Mouse (Mus musculus) telencephalon, adult 2 months (tissue): ENCODE data around the gene Elovl7.

Experiments
- DNase-seq: peaks from one replicate; pipeline ENCODE4 v3.0.0-alpha.2; 2011; ENCODE audit warnings: low read depth, low spot score

Elovl7 gene

DNA sequence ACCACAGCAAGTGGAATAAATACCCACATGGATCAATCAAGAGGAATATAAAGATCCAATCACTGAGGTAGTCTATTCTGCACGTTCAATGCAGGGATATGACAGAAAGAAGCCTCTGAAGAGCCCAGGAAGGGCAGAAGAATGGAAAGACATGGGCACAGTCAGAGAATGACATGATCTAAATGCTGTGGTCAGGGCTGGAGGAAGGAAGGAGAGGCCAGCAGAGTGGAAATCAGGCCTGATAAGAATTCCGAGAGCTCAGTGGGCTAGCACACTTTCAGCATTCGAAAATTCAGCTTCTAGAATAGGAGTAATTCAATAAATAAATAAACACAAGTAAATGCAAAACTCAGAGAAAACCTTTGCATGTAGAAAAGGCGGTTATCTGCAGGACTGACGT lies 27.5 kb downstream of the Elovl7 start:
- DNase-seq: no peak

DNA sequence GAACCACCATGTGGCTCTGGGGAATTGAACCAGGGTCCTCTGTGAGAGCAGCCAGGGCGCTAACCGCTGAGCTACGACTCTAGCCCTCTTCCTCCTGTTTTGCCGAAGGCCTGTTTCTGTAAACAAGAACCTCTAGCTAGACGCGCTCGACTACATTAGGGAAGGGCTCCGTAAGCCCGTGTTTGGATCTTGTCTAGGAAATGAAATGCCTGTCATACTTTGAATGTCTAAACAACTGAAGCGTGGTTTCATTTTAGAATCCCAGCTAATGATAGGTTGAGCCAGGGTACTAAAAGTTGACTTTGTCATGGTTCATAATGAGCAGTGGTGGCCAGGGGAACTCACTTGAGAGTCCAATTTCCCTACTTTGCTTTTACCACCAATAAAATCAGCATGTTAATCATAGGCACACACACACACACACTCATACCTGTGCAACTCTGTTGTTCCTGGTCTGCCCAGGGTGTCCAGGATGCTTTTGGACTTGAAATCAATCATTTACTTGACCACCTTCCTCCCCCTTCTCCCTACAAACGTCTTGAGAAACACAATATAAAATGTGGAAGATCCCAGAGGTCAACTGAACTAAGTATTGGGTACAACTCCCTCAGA lies 31.0 kb downstream of the Elovl7 start:
- DNase-seq: no peak

DNA sequence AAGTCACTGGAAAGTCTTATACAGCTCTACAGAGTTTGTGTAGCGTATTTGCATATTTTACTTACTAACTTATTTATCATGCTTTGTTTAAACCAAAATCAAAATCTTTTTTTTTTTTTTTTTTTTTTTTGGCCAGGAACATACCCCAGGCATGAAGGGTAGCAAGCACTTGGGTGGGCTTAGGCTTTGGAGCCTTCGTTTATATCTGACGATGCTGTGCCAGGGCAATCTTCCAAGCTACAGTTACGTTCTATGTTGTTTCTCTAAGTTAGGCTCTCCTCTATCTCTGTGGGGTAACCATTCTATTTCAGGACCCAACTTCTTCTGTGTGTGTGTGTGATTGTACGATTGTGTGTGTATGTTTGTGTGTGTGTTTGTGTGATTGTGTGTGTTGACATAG lies 36.9 kb downstream of the Elovl7 start:
- DNase-seq: no peak

DNA sequence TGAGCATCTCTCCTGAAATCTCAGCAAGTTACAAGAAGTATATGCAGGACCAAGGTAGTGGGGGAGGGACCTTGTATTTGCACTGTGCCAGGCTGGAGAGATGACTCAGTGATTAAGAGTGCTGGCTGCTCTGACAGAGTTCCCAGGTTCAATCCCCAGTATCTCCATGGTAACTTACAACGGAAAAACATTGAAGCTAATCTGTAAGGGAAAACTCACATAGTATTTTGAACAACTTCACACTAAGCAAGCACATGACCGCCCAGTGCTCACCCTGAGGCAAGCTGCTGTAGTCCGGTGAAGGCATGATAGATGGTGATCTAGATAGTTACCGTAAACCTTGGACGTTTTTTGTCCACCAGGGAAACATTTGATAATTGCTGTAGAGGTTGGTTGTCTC lies 39.8 kb downstream of the Elovl7 start:
- no peak for DNase-seq

DNA sequence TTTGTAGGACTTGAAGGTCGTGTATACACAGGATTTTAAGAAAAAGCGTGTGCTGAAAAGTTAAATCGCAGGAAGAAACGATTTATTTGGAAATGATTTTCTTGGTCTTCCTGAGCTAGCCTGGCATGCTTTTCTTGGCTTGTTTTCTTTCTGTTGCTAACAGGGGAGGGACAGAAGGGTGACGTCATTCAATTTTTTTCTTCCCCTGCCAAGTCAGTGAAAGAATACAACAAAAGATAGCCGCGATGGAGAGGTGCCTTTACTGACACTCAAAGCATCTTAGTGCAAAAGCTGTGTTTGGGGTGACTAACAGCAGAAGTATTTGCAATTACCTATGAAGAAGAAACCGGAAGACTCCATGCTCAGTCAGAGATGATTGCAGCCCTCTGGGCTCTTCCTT lies 48.8 kb downstream of the Elovl7 start:
- no peak for DNase-seq

DNA sequence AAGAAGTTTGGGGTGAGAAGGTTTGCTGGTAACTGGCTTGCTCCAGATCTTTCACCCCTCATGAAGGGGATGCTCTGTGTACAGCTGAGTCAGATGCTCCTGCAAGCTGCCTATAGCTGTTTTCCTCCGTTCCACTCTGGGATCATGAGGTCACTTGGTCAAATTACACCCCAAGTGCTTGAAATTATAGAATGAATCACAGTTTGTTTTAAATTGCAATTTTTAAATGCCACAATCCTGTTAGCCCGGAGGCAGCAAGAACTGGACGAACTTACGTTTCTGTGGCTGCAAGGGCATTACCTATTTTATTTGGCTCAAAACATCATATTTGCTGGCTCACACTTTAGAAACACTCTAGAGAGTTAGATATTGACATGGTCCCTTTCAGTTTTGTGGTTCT lies 51.2 kb downstream of the Elovl7 start:
- DNase-seq: no peak

DNA sequence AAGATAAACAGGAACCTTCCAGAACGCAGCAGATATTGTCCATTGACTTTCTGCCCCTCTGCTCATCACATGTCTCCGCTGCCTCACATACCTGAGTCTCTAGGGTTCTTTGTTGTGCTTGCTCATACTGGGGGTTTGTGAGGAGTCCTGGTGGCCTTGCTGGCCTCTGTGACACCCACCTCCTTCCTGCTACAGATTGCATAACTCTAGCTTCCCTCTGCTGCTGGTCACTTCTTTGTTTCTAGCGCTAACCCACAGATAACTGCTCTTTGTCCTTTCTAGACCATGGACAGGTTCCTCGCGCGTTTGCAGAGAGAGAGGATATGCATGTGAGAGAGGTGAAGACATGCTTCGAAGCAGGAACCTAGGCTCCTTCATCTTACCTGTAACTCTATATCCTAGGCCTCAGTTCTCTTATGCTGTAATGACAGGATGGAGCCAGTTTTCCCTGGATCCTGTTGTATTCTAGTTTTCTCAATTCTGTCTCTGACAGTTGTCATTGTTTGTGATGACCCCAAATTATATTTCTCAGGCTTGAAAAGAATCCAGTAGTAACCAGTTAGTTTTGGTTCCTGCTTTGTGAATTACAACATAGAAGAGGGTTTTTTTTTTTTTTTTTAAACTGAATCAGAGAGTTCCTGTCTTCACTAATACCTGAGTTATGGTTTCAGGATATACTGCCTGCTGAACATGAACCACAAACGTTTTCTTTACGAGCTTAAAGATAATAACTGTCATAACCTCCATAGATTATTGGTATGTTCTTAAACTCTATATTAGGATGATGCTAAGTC lies 53.8 kb downstream of the Elovl7 start:
- no peak for DNase-seq

DNA sequence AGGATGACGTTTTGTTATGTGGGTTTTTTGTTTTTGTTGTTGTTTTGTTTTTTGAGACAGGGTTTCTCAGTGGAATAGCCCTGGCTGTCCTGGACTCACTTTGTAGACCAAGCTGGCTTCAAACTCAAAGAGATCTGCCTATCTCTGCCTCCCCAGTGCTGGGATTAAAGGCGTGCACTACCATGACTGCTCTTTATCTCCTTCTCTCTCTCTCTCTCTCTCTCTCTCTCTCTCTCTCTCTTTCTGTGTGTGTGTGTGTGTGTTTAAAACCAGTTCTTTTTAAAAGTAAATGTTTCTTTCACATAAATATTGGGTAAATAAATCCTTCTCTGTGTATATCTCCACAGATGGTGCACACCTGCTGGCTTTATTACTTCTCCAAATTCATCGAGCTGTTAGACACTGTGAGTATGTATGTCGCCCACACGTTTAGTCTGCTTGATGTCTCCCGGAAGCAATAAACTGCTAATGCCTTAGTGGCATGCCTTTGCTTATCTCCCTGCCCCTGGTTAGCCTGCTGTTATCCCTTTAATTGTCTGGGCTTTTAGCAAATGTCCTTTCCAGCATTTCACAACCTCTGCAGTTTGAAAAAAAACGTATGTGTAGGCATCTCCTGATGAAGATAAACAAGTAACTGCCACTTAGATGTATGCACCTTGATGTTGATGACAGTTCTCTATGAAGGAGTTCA lies 57.4 kb downstream of the Elovl7 start:
- DNase-seq: no peak

DNA sequence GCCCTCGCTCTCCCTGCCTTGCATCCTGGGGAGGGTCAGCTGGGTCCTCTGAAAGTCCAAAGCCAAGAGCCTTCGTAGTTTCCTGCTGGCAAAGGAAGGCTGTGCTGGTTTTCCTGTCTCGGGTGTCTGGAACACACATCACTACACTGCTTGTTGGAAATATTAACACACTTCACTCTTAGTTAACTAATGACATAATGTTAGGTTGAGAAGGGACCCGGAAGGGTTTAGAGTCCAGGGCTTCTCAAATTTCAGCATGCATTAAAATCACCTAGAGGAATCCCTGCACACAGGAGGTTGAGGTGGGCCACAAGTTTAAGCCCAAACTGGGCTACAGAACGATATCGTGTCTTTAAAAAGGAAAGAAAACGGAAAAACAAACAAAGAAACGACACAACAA lies 58.1 kb downstream of the Elovl7 start:
- no peak for DNase-seq

DNA sequence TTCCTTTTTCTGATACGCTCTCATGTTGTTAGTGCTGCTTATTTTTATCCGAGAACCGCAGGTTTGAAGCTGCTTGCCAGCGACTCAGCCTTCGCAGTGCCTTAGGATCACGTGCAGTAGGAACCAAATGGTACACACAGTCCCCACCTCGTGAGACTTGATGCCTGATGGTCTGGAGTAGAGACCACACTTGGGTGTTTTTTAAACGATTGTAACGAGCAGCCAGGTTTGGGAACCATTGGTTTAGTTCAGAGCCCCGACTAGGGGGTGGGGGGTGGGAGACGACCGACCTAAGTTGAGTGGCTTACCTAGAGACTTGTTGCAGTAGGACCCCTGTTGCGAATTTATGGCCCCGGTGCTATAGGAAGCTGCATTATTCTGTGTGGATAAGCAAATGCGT lies 58.8 kb downstream of the Elovl7 start:
- DNase-seq: no peak

DNA sequence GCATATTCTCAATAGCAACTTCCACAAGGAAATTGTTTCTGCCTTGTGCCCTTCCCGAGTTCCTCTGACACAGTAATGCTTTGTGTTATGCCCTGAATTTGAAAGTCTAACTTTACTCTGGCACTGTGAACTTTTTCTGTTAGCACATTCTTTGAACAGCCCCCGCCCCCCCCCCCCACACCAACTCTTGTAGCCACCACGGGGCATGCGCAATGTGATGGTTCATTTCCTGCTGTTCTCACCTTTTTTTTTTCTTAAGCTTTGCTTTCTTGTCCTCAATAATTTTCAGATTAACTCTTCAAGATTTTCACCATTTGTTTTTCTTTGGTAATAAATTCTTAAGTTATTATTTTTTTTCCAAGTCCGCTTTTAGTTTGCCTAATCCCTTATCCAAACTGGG lies 59.3 kb downstream of the Elovl7 start:
- DNase-seq: no peak

DNA sequence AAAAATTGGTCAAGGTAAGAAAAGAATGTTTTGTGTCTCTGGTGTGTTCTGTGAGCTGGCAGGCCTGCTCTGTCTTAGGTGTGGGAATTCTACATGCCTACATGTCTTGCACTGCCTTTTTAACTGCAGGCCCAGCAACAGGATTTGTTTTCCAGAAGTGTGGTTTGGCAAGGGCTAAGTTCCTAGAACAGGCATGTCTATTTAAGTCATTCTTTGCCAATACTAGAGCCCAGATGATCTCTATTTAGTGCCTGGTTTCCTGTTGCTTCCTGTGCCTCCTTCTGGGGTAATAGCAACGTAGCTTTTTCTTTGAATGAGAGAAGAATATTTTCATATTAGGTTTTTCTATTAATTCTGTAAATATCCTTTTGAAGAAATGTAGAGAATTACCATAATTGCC lies 62.4 kb downstream of the Elovl7 start:
- DNase-seq: no peak

DNA sequence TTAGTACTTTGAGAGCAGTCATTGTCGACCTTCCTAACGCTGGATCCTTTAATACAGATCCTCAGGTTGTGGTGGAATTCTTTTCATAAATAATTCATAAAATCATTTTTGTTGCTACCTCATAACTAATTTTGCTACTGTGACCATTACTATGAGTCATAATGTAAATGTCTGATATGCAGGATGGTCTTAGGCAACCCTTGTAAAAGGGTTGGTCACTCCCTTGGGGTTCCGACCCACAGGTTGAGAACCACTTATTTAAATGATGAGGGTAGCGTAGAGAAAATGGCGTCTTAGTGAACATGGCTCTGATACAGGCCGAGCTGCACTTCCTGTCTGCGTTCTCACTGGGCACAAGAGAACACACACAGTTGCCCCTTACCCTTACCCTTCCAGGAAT lies 63.1 kb downstream of the Elovl7 start:
- no peak for DNase-seq

DNA sequence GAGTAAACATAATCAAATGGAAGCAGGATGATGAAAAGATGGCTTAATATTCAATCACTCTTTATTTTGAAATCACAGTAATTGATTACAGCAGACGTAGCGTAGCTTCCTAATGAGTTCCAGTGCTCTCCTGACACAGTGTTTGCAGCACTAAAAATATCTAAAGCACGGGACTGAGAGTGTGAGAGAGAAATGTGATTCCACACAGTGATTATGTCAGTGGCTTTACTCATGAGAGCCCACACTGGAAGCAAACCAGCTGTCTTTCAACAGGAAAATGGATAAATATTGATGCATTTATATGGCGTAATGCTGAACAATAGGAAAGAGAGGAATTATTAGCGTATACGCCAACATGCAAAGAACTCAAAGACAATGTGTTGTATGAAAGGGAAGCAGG lies 64.4 kb downstream of the Elovl7 start:
- no peak for DNase-seq

DNA sequence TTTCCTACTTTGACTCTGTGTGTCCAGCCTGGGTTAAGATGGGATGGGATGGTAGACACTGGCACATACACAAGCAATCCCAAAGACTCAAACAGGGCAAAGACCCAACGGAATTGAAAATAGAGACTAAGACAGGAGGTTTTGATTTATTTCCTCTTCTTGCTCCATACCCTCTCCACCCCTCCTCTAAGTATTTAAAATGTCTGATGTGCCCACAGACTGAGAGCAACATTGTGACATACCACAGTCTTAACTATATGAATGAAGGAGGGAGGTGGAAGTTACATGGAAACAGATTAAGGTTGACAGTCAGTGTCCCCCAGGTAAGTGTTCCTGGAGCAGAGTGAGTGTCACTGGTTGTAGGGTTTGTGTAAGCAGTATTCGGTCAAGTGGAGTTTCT lies 70.1 kb downstream of the Elovl7 start:
- DNase-seq: no peak

DNA sequence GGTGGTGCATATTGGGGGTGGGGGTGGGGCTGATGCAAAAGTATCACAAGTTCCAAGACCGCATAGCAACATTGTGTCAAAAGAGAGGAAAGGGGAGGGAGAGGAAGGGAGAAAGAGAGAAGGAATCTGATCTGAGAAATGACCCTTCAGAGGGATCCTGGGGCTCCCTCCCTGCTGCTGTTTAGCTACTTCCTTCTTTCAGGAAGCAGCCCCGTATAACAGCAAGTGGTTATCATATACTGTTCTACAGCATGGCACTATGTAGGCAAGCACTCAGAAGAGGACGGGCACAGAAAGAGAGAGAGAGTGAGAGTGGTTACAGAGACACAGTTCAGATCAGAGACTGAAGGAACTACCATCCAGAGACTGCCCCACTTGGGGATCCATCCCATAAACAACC lies 73.7 kb downstream of the Elovl7 start:
- DNase-seq: no peak

DNA sequence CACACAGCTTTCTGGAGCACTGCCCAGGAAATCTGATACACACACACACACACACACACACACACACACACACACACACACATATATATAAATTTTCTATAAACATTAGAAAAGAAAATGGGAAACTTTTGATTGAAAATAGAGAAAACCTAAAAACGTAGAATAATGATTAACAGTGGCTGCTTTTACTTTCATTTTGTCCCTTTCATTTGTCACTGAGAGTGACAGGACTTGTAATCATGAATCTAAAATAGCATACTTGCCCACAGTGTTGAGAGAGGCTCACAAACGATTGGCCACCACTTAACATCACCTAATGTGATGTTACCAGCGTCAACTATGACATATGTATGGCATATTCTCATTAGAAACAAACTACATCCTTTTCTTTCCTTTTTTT lies 75.2 kb downstream of the Elovl7 start:
- no peak for DNase-seq

DNA sequence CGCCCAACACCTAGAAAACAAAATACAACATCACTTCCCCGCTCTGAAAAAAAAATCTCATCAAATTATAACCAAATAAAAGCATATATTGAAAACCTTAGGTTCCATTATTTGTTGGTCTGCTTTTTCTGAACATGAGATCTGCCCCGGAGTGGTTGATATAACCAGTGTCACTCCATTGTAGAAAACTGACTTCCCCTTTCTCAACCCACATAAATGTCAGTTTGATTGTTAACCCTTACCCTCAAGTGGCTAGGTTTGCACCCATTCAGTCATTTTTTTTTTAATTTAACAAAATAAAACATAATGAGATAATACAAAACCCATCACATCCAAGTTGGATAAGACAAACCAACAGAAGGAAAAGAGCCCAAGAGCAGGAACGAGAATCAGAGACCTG lies 76.1 kb downstream of the Elovl7 start:
- no peak for DNase-seq

DNA sequence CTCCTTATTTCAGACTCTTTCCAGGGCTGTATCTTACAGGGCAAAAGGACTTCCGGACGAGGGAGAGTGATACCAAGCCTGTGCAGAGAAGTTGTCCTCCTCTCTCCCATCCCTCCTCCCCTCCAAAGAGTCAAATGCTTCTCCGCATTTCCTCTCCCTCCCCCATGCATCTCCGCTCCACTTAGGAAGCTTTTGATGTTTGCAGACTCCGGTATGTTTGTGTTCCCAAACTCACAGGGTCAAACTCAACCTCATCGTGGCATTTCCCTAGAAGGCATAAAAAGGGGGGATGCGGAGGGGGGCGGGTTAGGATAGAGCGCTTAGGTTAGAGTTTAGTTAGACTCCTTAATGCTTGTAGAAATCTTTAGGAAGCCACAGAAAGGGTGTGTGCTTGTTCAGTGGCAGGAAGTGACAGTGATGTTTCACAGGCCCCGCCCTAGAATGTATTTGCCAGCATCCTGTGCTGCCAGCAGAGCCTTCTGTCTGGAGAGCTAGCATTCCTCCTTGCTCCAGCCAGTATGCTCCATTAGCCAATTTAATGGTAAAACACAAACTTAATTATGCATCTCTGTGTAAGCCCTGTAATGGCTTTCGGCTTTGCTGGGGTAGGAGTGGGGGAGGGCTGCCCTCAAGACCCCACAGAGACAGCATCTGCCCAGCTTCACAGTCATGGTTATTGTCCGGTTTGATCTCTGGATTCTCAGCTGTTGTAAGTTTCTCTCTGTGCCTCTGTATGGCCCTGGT lies 83.3 kb downstream of the Elovl7 start:
- no peak for DNase-seq

DNA sequence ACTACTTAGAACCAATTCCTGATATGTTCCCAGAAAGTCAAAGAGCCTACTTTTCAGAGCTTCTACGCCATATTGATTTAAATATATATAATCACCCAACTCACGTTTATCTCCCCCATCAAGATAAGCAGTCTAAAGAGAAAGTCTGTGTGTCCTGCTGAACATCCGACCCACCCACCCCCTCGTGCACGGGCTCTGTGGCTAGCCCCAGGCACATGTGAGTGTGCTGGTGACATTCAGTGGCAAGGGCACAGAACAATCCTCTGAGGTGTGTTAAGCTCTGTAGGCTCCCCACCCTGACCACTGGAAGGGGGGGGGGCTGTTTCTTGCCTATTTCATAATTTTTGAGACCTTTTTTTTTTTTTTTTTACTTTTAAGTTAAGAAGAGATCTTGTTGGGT lies 84.0 kb downstream of the Elovl7 start:
- no peak for DNase-seq

DNA sequence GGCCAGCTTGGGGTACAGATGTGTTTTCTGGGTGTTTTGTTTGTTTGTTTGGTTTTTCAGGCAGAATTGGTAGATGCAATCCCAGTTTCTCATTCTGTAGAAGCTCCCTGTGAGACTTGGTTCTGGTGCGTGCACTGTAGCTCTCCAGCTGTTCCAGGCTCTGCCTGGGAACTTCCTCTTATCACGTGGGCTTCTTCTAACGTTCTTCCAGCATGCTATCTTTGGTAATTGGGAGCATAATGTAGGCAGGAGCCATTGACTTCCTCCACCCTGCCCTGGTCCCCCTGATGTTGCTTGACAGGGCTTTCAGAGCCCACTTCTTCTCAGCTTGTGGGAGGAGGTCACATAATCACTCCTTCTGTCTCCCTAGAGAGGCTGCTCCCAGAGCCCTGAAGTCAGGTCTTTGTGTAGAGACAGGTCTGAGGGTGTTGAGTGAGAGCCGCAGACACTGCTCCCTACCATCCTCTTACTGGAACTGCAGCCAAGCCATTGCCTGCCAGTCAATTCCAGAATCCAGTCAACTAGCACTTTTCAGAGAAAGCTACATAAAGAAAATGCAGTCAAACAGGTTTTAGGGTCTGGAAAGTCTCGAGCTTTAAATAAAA lies 86.2 kb downstream of the Elovl7 start:
- no peak for DNase-seq

DNA sequence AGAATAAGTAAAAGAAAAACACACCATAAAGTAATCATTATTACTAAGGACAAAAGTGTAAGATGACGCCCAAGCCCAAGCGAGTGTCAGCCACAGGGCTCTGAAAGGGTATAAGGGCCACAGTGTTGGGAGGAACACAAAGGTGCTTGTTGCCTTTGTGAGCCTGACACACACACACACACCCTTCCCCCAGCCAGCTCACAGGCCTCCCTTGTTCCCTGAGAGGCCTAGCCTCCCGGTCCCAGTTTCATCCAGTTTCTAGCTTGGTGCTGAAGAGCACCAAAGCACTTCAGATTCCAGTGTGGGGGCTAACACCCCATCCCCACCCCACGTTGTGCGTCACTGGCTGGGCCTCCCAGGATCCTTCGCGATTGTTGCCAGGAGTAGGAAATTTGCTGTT lies 87.2 kb downstream of the Elovl7 start:
- DNase-seq: peak; percentile 76
